Mouse (Mus musculus): ENCODE measurements at regions not wholly inside any gene's neighbourhood (a gene's known extent, or its start where the extent isn't known, plus 50 kb on each side); places are given as distances from the start of the nearest gene placed in this dataset.

GRCm38 (mm10) chrX:119852436-119852835 is 74.6 kb upstream of the Pabpc5 start:
- Histone ChIP-seq H3K27ac (ENCODE audit: low read length) (no peak overlapping the region), H3K4me3 (ENCODE audit: low read depth, low read length) (no peak overlapping the region), H3K4me2 (replicated peaks; ENCODE audit: low read depth, low read length) (no peak overlapping the region), H3K9ac (replicated peaks; ENCODE audit: low read depth) (no peak overlapping the region), H3K36me3 (ENCODE audit: insufficient read depth, low read length) (no peaks in the 10 kb centered on the region), H3K4me1 (ENCODE audit: insufficient read depth, low read depth, low read length) (no peaks in the 10 kb centered on the region), H3K9me3 (ENCODE audit: low read length) (no peaks in the 10 kb centered on the region), H3K27me3 (replicated peaks; ENCODE audit: insufficient read depth, low read length) (no peaks in the 10 kb centered on the region)
- WGBS, result 23% methylated on average over 5 of the region's 5 CpGs
- ATAC-seq (peak; percentile 37; the same call in 1 of the 2 replicates), DNase-seq (ENCODE audit: low spot score) (no peak)
- TF ChIP-seq CTCF (IDR thresholded peaks at IDR 0.05), result no peak
- TF ChIP-seq EP300 (IDR thresholded peaks at IDR 0.05), result no peak

Data from lung, postnatal 0 days (tissue).